Mouse (Mus musculus) intestine, postnatal 0 days (tissue): ENCODE results near the gene 1700003F12Rik. TPM values are rescaled to one million over a fixed set of nuclear protein-coding genes. Genes with fewer than 3 reads are reported as not detected.

Experiments
- ATAC-seq: fragments of 200-750 bp; cut with Nextera tagmentation; 2 replicates; pipeline ENCODE4 v1.8.0; 2017; ENCODE audit warnings: mild to moderate bottlenecking, moderate TSS enrichment, moderate library complexity
- H3K27ac ChIP-seq: fragments of 300-500 bp; sonication (generic); 2 replicates; pipeline ENCODE4 v1.5.1; 2014; ENCODE audit warnings: mild to moderate bottlenecking, low read depth, low read length, moderate library complexity
- H3K27me3 ChIP-seq: fragments of 300-500 bp; sonication (generic); replicated peaks from 2 replicates; pipeline ENCODE4 v1.6.1; 2014; ENCODE audit warnings: low read length, mixed read lengths; ENCODE audit not compliant: control insufficient read depth, insufficient read depth
- H3K36me3 ChIP-seq: fragments of 300-500 bp; sonication (generic); 2 replicates; pipeline ENCODE4 v1.6.1; 2014; ENCODE audit warnings: mild to moderate bottlenecking, moderate library complexity; ENCODE audit not compliant: control insufficient read depth, insufficient read depth
- H3K4me1 ChIP-seq: fragments of 300-500 bp; sonication (generic); replicated peaks from 2 replicates; pipeline ENCODE4 v1.6.1; 2014; ENCODE audit warnings: antibody characterized with exemption, low read length, mixed read lengths; ENCODE audit not compliant: control insufficient read depth, insufficient read depth
- H3K4me2 ChIP-seq: fragments of 300-500 bp; sonication (generic); replicated peaks from 2 replicates; pipeline ENCODE4 v1.6.1; 2014; ENCODE audit warnings: low read depth, mild to moderate bottlenecking, moderate library complexity
- H3K4me3 ChIP-seq: fragments of 300-500 bp; sonication (generic); 2 replicates; pipeline ENCODE4 v1.5.1; 2014; ENCODE audit warnings: low read depth, low read length
- H3K9ac ChIP-seq: fragments of 300-500 bp; sonication (generic); 2 replicates; pipeline ENCODE4 v1.6.1; 2014; ENCODE audit warnings: mild to moderate bottlenecking, low read depth, low read length
- H3K9me3 ChIP-seq: fragments of 300-500 bp; sonication (generic); 2 replicates; pipeline ENCODE4 v1.6.1; 2016; ENCODE audit warnings: mixed run types; ENCODE audit not compliant: control insufficient read depth
- CTCF ChIP-seq: sonication (generic); IDR thresholded peaks from 2 replicates; pipeline ENCODE4 v1.5.1; 2016; ENCODE audit warnings: low read depth, mild to moderate bottlenecking, control low read depth, antibody characterized with exemption, moderate library complexity
- WGBS: fragments of 180-500 bp; shearing (Covaris S2); extraction: QIAGEN DNeasy Blood & Tissue Kit; methylation state at CpG from one replicate; pipeline ENCODE4 v1.1.7; 2014; 5-methylcytosine and 5-hydroxymethylcytosine counted together
- polyA plus RNA-seq: library from polyadenylated mRNA; unstranded; fragments of >200 nt; fragmentation: Nextera tagmentation; extraction: Ambion mirVana; gene quantifications from 2 replicates; pipeline ENCODE4 v1.2.1, GENCODE M21; 2015

The 1700003F12Rik gene
- polyA plus RNA-seq, 1 experiment from 2014 or later: 1.6 TPM

DNA sequence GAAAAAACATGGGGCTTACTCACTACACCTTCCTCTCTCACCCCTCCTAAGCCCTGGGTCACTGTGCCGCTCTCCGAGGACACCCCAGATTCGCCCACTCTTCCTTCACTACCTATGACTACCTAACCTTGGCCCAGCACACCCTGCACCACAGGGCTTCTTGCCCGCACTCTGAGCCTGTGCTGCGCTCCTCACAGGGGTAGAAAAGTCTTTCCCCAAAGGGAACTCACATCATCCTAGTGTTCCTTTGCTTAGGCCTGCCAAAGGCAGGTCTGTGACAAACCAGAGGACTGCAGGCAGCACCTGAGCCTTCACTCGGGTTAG is 30.8 kb downstream of the 1700003F12Rik start:
- Histone ChIP-seq H3K9ac (no peak overlapping the region), H3K36me3 (no peaks in the 10 kb centered on the region), H3K27ac (no peak overlapping the region), H3K27me3 (no peaks in the 10 kb centered on the region), H3K4me3 (no peak overlapping the region), H3K9me3 (no peaks in the 10 kb centered on the region), H3K4me2 (no peak overlapping the region), H3K4me1 (no peaks in the 10 kb centered on the region)
- WGBS: 94% methylated on average over 6 of the region's 6 CpGs
- no peak for TF ChIP-seq CTCF
- no peak for ATAC-seq

DNA sequence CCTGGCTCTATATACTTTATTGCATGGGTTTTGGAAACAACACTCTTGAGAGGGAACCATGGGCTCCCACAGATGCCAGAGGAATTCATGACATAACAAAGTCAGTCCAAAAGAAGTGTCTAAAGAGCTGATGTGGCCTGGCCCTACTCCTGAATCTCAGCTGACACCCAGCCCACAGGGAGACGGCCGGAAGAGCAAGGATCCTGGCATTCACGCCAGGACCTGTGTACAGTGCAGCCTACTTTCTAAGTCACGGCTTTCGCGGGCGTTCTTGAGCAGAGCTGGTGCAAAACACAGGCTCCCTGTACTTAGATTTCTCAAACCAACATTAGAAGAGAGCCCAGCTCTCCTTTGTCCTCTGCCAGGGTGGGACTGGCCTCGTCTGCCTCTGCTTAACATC is 33.7 kb downstream of the 1700003F12Rik start:
- no peak overlapping the region for H3K27ac ChIP-seq
- no peak overlapping the region for H3K4me3 ChIP-seq
- ATAC-seq: no peak
- no peak overlapping the region for H3K4me2 ChIP-seq
- WGBS: 66% methylated on average over 8 of the region's 8 CpGs
- no peak overlapping the region for H3K9ac ChIP-seq
- H3K27me3 ChIP-seq: no peaks in the 10 kb centered on the region
- no peaks in the 10 kb centered on the region for H3K9me3 ChIP-seq
- no peaks in the 10 kb centered on the region for H3K4me1 ChIP-seq
- no peaks in the 10 kb centered on the region for H3K36me3 ChIP-seq
- TF ChIP-seq CTCF: no peak

GRCm38 (mm10) chr2:154581421-154581820 is 34.5 kb downstream of the 1700003F12Rik start:
- no peak overlapping the region for H3K27ac ChIP-seq
- H3K4me2 ChIP-seq: no peak overlapping the region
- H3K4me1 ChIP-seq: no peaks in the 10 kb centered on the region
- no peaks in the 10 kb centered on the region for H3K27me3 ChIP-seq
- ATAC-seq: no peak
- no peak overlapping the region for H3K9ac ChIP-seq
- TF ChIP-seq CTCF: peak; percentile 34
- H3K4me3 ChIP-seq: no peak overlapping the region
- peaks cover 1% of the 10 kb centered on the region; the same call in 1 of the 2 replicates for H3K36me3 ChIP-seq
- 100% methylated on average over 1 of the region's 1 CpGs for WGBS
- no peaks in the 10 kb centered on the region for H3K9me3 ChIP-seq

GRCm38 (mm10) chr2:154583906-154584872 is 37.3 kb downstream of the 1700003F12Rik start:
- Histone ChIP-seq H3K4me3 (no peak overlapping the region), H3K4me2 (no peak overlapping the region), H3K9me3 (no peaks in the 10 kb centered on the region), H3K27me3 (no peaks in the 10 kb centered on the region), H3K27ac (no peak overlapping the region), H3K4me1 (no peaks in the 10 kb centered on the region), H3K9ac (no peak overlapping the region), H3K36me3 (peaks cover 21% of the 10 kb centered on the region)
- no peak for TF ChIP-seq CTCF
- 0 out of 2 replicates have a peak, but pooled peaks have one; percentile 14 for ATAC-seq
- 55% methylated on average over 15 of the region's 15 CpGs for WGBS

DNA sequence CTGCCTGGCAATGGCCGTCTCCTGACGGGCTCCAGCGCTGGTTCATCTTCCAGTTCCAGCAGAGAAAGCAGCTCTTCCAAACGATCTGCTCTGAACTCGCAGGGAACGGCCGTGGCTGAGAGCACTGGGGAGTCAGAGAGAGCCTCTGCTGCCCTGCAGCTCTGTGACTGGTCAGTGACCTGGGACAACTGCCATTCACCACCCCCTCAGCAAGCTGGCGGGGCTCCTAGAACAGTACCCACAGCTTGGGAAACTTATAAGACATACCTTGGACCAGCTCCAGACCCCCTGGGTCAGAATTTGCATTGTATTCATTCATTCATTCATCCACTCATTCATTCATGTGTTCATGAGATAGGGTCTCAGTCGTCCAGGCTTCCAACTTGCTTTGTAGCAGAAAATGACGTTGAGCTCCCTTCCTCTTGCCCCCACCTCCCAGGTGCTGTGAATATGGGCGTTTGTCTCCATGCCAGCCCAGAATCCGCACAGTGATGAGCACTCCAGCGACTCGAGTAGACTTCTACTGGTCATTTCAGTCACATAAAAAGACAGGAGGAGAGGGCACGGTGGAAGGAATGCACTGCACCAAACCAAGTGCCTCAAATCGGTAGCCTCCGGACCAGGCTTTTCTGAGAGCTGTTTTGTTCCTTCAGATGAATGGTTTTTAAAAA is 38.2 kb downstream of the 1700003F12Rik start:
- no peak for ATAC-seq
- Histone ChIP-seq H3K4me3 (no peak overlapping the region), H3K9ac (no peak overlapping the region), H3K27me3 (no peaks in the 10 kb centered on the region), H3K4me1 (no peaks in the 10 kb centered on the region), H3K27ac (no peak overlapping the region), H3K9me3 (no peaks in the 10 kb centered on the region), H3K36me3 (peaks cover 30% of the 10 kb centered on the region), H3K4me2 (no peak overlapping the region)
- TF ChIP-seq CTCF: no peak
- 65% methylated on average over 17 of the region's 17 CpGs for WGBS

GRCm38 (mm10) chr2:154586405-154586804 is 39.5 kb downstream of the 1700003F12Rik start:
- peak; percentile 69 for TF ChIP-seq CTCF
- no peak overlapping the region for H3K9ac ChIP-seq
- no peak for ATAC-seq
- H3K36me3 ChIP-seq: peaks cover 31% of the 10 kb centered on the region
- H3K4me1 ChIP-seq: no peaks in the 10 kb centered on the region
- H3K4me2 ChIP-seq: no peak overlapping the region
- H3K27me3 ChIP-seq: no peaks in the 10 kb centered on the region
- 82% methylated on average over 5 of the region's 5 CpGs for WGBS
- no peaks in the 10 kb centered on the region for H3K9me3 ChIP-seq
- H3K4me3 ChIP-seq: no peak overlapping the region
- no peak overlapping the region for H3K27ac ChIP-seq
